Mouse (Mus musculus) layer of hippocampus, postnatal 25 days (tissue): ENCODE measurements at regions not wholly inside any gene's neighbourhood (a gene's known extent, or its start where the extent isn't known, plus 50 kb on each side); places are given as distances from the start of the nearest gene placed in this dataset.

Experiments used
- DNase-seq, 2 experiments: peaks; one replicate each; pipeline ENCODE4 v3.0.0; 2022; ENCODE audit warnings: mixed read lengths in 2 of 2, low spot score in 1 of 2; ENCODE audit errors: extremely low spot score in 1 of 2

DNA sequence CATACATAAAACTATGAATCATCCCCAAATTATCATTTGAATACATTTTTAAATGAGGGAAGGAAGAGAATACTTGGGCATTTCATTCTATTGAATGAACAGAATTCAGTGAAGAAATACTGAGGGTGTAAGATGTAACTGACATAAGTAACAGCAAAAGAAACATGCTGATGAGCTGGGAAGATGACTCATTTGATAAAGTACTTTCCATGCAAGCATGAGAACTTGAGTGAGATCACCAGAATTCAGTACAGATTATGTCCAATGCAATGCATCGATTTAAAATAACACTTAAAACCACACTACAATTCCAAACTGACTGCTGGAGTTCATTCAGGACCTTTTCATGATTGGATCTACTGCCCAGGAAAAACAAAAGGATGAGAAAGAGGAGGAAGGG is 3467.1 kb upstream of the Gm7489 start:
- DNase-seq = no peak

DNA sequence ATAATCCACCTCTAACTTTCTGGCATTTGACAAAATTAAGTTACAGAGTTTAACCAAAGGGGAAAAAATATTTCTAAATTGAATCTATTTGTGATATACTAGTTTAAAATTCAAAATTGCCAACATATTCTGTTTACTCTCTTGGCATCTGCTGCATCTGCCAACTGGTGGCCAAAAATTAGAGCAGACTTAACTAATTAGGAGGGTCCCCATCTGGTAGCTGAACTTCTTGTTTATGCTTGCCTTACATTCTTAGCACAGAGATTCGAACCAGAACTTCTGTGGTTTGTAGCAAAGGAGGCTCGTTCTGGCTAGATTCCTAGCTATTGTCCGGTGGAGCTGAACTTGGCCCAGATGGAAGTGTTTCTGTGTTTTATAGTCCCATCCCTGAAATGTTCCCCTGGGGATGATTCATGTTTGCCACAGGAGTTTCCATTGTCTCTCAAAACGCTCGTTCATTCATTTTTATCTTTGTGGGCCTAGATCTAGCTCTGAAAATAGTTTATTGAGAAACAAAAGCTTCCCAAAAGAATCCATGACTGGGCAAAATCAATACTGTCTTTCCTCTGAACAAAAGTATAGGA is 3461.5 kb upstream of the Gm7489 start:
- DNase-seq = no peak

DNA sequence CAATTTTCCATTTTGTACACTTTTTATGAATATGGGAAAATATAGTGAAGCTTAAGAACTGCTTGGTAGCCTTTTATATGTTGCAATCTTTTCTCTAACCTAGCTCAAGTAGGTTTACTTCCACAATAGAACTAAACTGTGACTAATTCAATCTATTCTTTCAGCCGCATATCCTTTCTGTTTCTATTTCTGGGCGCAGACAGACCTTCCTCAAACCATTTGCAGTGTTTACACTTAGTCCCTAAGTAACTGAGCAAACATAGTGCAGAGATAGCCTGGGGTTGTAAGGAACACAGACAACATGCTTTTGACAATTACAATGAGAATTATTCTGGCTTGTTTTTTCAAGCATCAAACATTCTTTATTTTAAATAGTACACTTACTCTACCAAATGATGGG is 3435.1 kb upstream of the Gm7489 start:
- no peak for DNase-seq

DNA sequence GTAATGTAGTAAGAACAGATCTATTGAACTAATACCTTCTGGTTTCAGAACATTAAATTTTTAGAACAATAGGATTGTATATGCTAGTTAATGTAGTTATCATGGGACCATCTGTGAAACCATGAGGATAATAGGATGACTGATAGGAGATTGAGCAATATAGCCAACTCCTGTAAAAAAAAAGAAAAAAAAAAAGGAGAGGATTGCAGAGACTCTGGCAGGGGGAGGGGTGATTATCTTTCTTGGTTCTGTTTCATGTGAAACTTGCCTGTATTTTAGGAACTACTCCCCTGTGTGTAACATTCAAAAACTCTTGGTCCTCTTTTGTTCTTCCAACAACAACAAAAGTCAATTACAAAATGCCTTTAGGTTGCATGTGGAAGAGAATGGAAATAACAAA is 3412.1 kb upstream of the Gm7489 start:
- DNase-seq = no peak

DNA sequence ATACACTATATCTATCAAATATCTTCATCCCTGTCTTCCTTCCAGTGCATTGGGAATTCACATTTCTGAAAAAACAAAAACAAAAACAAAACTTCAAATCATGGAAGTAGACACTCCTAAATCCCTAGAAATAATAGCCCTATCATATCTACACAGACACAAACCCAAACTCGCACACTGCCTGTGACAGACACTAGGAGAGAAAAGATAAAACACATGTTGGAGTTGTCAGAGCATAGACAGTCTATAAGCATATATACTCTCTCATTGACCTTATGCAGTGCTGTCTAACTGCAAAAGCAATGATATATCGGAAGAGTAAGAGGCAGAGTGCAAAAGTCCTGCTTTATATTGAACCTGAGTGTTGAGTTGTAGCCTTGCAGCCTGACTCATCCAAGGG is 3386.0 kb upstream of the Gm7489 start:
- DNase-seq = no peak

DNA sequence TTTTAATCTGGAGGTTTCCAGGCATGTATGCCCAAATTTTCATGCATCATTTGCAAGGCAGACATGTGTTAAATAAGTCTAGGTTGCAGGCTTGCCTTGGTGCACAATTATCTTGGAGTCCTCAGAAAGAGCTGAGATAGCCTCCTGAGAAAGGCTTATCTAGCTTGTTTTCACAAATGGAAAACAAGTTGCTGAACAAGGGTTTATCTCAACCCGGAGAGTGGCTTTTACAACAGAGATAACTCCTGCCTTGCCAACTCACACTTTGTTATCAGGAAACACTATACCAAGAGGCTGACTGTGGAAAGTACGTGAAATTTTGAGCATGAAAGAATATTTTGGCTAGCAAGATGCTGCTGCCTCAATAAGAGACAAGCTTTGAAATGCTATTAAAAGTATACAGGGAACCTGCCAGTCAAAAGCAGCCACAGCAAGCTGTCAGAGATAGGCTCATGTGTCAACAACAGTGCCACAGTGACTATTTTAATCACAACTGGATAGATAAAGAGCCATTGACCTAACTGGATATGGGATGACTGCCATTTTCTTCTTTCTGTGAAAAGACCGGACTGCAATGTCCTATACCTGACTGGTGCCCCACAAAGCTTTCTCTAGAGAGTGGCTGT is 3376.6 kb upstream of the Gm7489 start:
- DNase-seq = no peak

DNA sequence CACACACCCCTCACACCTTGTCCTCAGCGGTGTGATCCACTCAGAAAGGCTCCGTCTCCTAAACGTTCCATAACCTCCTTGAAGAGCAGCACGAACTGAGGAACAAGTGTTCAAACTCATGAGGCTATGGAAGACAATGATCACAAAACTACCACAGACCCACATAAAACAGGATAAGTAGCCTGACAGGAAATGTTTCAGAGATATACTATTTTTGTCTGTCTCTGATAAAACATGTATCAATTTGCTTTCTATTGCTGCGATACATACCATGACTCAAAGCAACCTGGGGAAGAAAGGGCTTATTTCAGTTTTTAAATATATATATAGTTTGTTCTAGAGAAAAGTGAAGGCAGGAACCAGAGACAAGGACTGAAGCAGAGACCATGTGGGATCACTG is 3371.7 kb upstream of the Gm7489 start:
- DNase-seq = no peak

DNA sequence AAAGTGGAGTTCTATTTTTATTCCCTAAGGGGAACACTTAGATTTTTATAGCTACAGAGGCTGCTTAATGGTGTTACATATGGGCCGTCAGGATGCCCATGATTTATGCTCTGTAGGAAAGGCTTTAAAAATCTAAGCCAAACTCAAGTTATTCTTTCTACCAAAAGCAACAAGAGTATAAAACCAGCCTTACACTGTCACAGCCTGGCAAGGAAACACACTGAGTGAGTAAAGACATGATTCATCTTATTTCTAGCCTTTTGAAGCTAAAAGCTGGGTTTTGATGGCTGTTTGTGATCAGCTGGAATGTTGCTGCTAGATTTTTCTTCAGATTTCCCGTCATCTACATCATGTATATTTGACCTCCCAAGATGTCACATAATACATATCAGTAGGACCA is 3359.9 kb upstream of the Gm7489 start:
- no peak for DNase-seq

DNA sequence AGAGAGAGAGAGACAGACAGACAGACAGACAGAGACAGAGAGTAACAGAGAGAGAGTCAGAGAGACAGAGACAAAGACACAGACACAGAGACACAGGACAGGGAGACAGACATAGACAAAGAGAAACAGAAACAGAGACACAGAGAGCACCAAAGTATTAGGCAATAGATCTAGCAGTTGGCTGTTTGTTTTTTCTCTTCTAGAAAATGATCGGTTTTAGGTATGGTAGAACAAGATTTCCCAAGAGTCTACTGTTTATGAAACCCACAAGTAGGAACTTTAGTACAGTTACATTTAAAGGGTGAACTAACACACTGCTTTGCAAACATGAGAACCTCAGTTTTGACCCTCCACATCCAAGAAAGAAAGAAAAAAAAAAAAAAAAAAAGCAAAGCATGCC is 3350.2 kb upstream of the Gm7489 start:
- no peak for DNase-seq

DNA sequence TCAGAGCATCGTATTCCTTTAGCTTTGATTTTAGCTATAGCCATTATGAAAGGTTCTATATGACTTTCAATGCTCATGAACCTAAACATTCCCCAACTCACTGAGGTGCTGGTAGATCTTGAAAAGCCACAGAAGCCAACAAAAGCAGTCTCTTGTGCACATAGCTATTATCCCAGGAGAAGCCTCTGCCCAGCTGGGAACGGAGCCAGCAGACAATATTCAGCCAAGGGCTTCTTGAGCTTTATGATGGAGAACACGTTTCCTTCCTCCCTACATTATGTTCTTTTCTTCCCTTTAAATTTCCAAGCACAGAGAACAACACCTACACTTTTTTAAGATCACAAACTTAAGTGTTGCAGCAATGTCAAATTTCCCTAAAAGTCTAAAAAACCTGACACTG is 3321.1 kb upstream of the Gm7489 start:
- DNase-seq = no peak

DNA sequence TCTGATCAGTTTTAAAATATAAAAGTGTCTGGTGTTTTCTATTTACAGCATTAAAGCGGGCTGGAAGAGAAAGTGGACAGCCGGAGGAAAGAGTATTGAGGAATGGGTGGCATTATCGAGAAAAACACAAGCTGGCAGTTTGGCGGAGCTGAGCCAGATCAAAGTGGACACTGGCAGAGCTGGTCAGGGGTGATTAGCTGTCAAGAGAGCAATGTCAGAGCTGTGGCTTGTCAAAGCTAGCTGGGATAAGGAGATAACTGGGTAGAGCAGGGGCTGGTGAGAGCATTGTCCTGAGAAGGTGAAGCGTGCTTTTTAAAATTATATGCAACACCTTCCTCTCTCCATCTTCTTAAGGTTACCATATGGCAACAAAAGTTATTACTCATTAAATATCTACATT is 3303.9 kb upstream of the Gm7489 start:
- no peak for DNase-seq

DNA sequence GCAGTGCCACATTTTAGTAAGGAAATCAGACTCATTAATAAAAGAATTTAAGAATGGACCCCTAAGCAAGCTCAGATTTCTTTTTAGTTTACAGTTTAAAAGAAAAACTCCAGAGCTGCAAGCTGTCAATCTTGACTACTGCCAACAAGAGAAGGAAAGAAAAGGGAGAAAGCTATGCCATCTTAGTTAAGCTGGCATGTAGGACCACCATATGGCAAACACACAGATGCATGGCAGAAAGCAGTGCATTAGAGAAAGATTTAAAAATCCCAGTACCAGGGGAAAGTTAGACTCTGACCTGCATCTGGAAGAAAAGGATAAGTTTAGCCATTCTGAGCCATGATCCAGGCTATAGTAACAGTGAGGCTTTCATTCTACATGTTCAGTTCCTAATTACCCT is 3300.8 kb upstream of the Gm7489 start:
- no peak for DNase-seq

DNA sequence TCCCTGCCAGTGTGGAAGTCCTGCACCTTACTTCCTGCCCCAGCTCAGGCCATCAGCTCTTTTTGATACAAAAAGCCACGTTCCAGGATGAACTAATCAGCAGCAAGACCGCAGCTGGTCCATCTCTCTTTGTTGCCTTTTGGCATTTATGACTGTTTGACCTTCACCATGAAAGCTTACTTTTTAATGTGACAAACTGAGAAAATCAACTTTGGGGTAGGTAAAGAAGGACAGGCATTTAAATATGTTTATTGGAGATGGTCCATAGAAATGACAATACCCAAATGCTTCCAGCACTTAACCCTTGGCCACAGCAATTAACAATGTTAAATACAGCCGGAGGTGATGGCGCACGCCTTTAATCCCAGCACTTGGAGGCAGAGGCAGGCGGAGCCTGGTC is 3299.2 kb upstream of the Gm7489 start:
- DNase-seq = no peak
